Mouse (Mus musculus) heart, embryonic 12.5 days (tissue): ENCODE data around the gene Myo18b. TPM values are rescaled to one million over a fixed set of nuclear protein-coding genes. Genes with fewer than 3 reads are reported as not detected.
A peak's percentile ranks its signal among the peaks of the same experiment; 100 is the strongest.

ENCODE experiments used
- ATAC-seq: fragments of 200-750 bp; cut with Nextera tagmentation; 2 replicates; pipeline ENCODE4 v1.8.0; 2017; ENCODE audit warnings: moderate TSS enrichment, moderate library complexity; ENCODE audit not compliant: insufficient number of reproducible peaks, low FRiP score
- H3K27ac ChIP-seq: fragments of 300-500 bp; sonication (generic); 2 replicates; pipeline ENCODE4 v1.5.1; 2016; ENCODE audit warnings: mild to moderate bottlenecking, moderate library complexity; ENCODE audit not compliant: poor library complexity, severe bottlenecking
- H3K27me3 ChIP-seq: fragments of 300-500 bp; sonication (generic); replicated peaks from 2 replicates; pipeline ENCODE4 v1.6.1; 2016; ENCODE audit warnings: mild to moderate bottlenecking, moderate library complexity
- H3K36me3 ChIP-seq: fragments of 300-500 bp; sonication (generic); 2 replicates; pipeline ENCODE4 v1.6.1; 2016; ENCODE audit warnings: mild to moderate bottlenecking, moderate library complexity
- H3K4me1 ChIP-seq: fragments of 300-500 bp; sonication (generic); replicated peaks from 2 replicates; pipeline ENCODE4 v1.6.1; 2016; ENCODE audit warnings: mild to moderate bottlenecking
- H3K4me2 ChIP-seq: fragments of 300-500 bp; sonication (generic); 2 replicates; pipeline ENCODE4 v1.6.1; 2016; ENCODE audit warnings: mild to moderate bottlenecking, moderate library complexity
- H3K4me3 ChIP-seq: fragments of 300-500 bp; sonication (generic); 2 replicates; pipeline ENCODE4 v1.5.1; 2016; ENCODE audit warnings: mild to moderate bottlenecking
- H3K9ac ChIP-seq: fragments of 300-500 bp; sonication (generic); 2 replicates; pipeline ENCODE4 v1.6.1; 2016; ENCODE audit warnings: mild to moderate bottlenecking, moderate library complexity
- H3K9me3 ChIP-seq: fragments of 300-500 bp; sonication (generic); replicated peaks from 2 replicates; pipeline ENCODE4 v1.6.1; 2016; ENCODE audit warnings: mild to moderate bottlenecking, moderate library complexity
- WGBS: fragments of 180-500 bp; shearing (Covaris S2); methylation state at CpG from one replicate; pipeline ENCODE4 v1.1.7; 2016; 5-methylcytosine and 5-hydroxymethylcytosine counted together
- polyA plus RNA-seq: library from polyadenylated mRNA; unstranded; fragments of >200 nt; fragmentation: Nextera tagmentation; extraction: Ambion mirVana; gene quantifications from 2 replicates; pipeline ENCODE4 v1.2.1, GENCODE M21; 2016

Myo18b gene
- polyA plus RNA-seq, 1 experiment from 2014 or later = 34.7 TPM

- Histone ChIP-seq H3K4me2 (no peak overlapping the region), H3K4me1 (peaks cover 38% of the 10 kb centered on the region), H3K27me3 (no peaks in the 10 kb centered on the region), H3K9ac (no peak overlapping the region), H3K9me3 (no peaks in the 10 kb centered on the region), H3K4me3 (no peak overlapping the region), H3K36me3 (peaks cover 18% of the 10 kb centered on the region), H3K27ac (no peak overlapping the region)
- no peak for ATAC-seq
- WGBS = 84% methylated on average over 14 of the region's 14 CpGs
Observed at GRCm38 (mm10) chr5:112923841-112924240, 27.7 kb upstream of the Myo18b start.

- Histone ChIP-seq H3K27me3 (no peaks in the 10 kb centered on the region), H3K4me3 (no peak overlapping the region), H3K4me1 (peaks cover 22% of the 10 kb centered on the region), H3K36me3 (peaks cover 14% of the 10 kb centered on the region; the same call in 1 of the 2 replicates), H3K27ac (no peak overlapping the region), H3K9me3 (no peaks in the 10 kb centered on the region), H3K9ac (no peak overlapping the region), H3K4me2 (no peak overlapping the region)
- ATAC-seq = no peak
Observed at GRCm38 (mm10) chr5:112921914-112922313, 25.8 kb upstream of the Myo18b start.

GRCm38 (mm10) chr5:112910381-112910780 lies 14.2 kb upstream of the Myo18b start:
- peaks cover 13% of the 10 kb centered on the region; the same call in 1 of the 2 replicates for H3K36me3 ChIP-seq
- no peak for ATAC-seq
- no peak overlapping the region for H3K27ac ChIP-seq
- H3K4me1 ChIP-seq = peaks cover 34% of the 10 kb centered on the region
- H3K9ac ChIP-seq = no peak overlapping the region
- H3K4me2 ChIP-seq = no peak overlapping the region
- 90% methylated on average over 5 of the region's 5 CpGs for WGBS
- H3K4me3 ChIP-seq = no peak overlapping the region
- H3K9me3 ChIP-seq = no peaks in the 10 kb centered on the region
- no peaks in the 10 kb centered on the region for H3K27me3 ChIP-seq

- Histone ChIP-seq H3K27me3 (no peaks in the 10 kb centered on the region), H3K4me2 (no peak overlapping the region; the same call in 1 of the 2 replicates), H3K4me3 (no peak overlapping the region), H3K4me1 (peaks cover 22% of the 10 kb centered on the region), H3K9me3 (peaks cover 11% of the 10 kb centered on the region; the same call in 1 of the 2 replicates), H3K36me3 (0 out of 2 replicates have a peak, but pooled peaks cover 2% of the 10 kb centered on the region), H3K9ac (no peak overlapping the region), H3K27ac (peak overlapping the region; percentile 73)
- 13% methylated on average over 2 of the region's 2 CpGs for WGBS
- peak; percentile 25; the same call in 1 of the 2 replicates for ATAC-seq
Observed at GRCm38 (mm10) chr5:112908169-112908614, 12.0 kb upstream of the Myo18b start.

- no peak overlapping the region for H3K4me3 ChIP-seq
- 61% methylated on average over 6 of the region's 6 CpGs for WGBS
- H3K36me3 ChIP-seq = no peaks in the 10 kb centered on the region
- H3K9me3 ChIP-seq = peaks cover 11% of the 10 kb centered on the region; the same call in 1 of the 2 replicates
- H3K27me3 ChIP-seq = no peaks in the 10 kb centered on the region
- no peak for ATAC-seq
- peak overlapping the region; percentile 73; the same call in 1 of the 2 replicates for H3K27ac ChIP-seq
- no peak overlapping the region for H3K9ac ChIP-seq
- no peak overlapping the region for H3K4me2 ChIP-seq
- H3K4me1 ChIP-seq = peaks cover 22% of the 10 kb centered on the region
Observed at GRCm38 (mm10) chr5:112907504-112907903, 11.3 kb upstream of the Myo18b start.

- peaks cover 13% of the 10 kb centered on the region for H3K36me3 ChIP-seq
- H3K4me3 ChIP-seq = no peak overlapping the region
- WGBS = 69% methylated on average over 5 of the region's 5 CpGs
Observed at GRCm38 (mm10) chr5:112893462-112894060, 2.6 kb downstream of the Myo18b start.

GRCm38 (mm10) chr5:112892411-112892810 lies 3.8 kb downstream of the Myo18b start:
- Histone ChIP-seq H3K4me1 (peaks cover 53% of the 10 kb centered on the region), H3K4me2 (no peak overlapping the region)

More at GRCm38 (mm10) chr5:112893462-112894060, 2.6 kb downstream of the Myo18b start:
- peak overlapping the region; percentile 69 for H3K4me2 ChIP-seq
- no peak overlapping the region for H3K9ac ChIP-seq
- H3K4me1 ChIP-seq = peaks cover 42% of the 10 kb centered on the region
- H3K27ac ChIP-seq = no peak overlapping the region
- no peaks in the 10 kb centered on the region for H3K9me3 ChIP-seq
- ATAC-seq = no peak
- no peaks in the 10 kb centered on the region for H3K27me3 ChIP-seq

GRCm38 (mm10) chr5:112888651-112889050 lies 7.5 kb downstream of the Myo18b start:
- H3K36me3 ChIP-seq = peaks cover 22% of the 10 kb centered on the region
- no peak overlapping the region for H3K4me2 ChIP-seq
- ATAC-seq = no peak
- H3K4me3 ChIP-seq = no peak overlapping the region
- 47% methylated on average over 7 of the region's 7 CpGs for WGBS
- no peaks in the 10 kb centered on the region for H3K9me3 ChIP-seq
- H3K27me3 ChIP-seq = no peaks in the 10 kb centered on the region
- H3K4me1 ChIP-seq = peaks cover 57% of the 10 kb centered on the region
- H3K9ac ChIP-seq = no peak overlapping the region; the same call in 1 of the 2 replicates
- peak overlapping the region; percentile 3; the same call in 1 of the 2 replicates for H3K27ac ChIP-seq

More at GRCm38 (mm10) chr5:112892411-112892810, 3.8 kb downstream of the Myo18b start:
- Histone ChIP-seq H3K27me3 (no peaks in the 10 kb centered on the region), H3K4me3 (no peak overlapping the region), H3K27ac (no peak overlapping the region), H3K9ac (no peak overlapping the region), H3K9me3 (no peaks in the 10 kb centered on the region), H3K36me3 (peaks cover 22% of the 10 kb centered on the region)
- no peak for ATAC-seq

GRCm38 (mm10) chr5:112886687-112887491 lies 9.3 kb downstream of the Myo18b start:
- Histone ChIP-seq H3K4me2 (peak overlapping the region; percentile 1; the same call in 1 of the 2 replicates), H3K4me3 (no peak overlapping the region), H3K9me3 (no peaks in the 10 kb centered on the region), H3K27me3 (no peaks in the 10 kb centered on the region), H3K4me1 (peaks cover 42% of the 10 kb centered on the region), H3K36me3 (peaks cover 17% of the 10 kb centered on the region), H3K27ac (peak overlapping the region; percentile 85), H3K9ac (no peak overlapping the region)
- WGBS = 53% methylated on average over 17 of the region's 17 CpGs
- peak; percentile 49 for ATAC-seq

GRCm38 (mm10) chr5:112877391-112878115 lies 18.6 kb downstream of the Myo18b start:
- Histone ChIP-seq H3K9me3 (no peaks in the 10 kb centered on the region), H3K4me3 (no peak overlapping the region), H3K27me3 (no peaks in the 10 kb centered on the region), H3K9ac (no peak overlapping the region), H3K4me2 (no peak overlapping the region), H3K27ac (no peak overlapping the region), H3K36me3 (peaks cover 58% of the 10 kb centered on the region), H3K4me1 (peaks cover 27% of the 10 kb centered on the region)
- WGBS = 73% methylated on average over 14 of the region's 14 CpGs
- no peak for ATAC-seq
